Mouse (Mus musculus) hindbrain, embryonic 12.5 days (tissue): ENCODE data around the gene Gpr45. TPM values are rescaled to one million over a fixed set of nuclear protein-coding genes. Genes with fewer than 3 reads are reported as not detected.

ENCODE experiments used
- ATAC-seq: fragments of 200-750 bp; cut with Nextera tagmentation; 2 replicates; pipeline ENCODE4 v1.8.0; 2017; ENCODE audit warnings: moderate TSS enrichment; ENCODE audit not compliant: low FRiP score
- H3K27ac ChIP-seq: fragments of 300-500 bp; sonication (generic); 2 replicates; pipeline ENCODE4 v1.5.1; 2016; ENCODE audit warnings: mild to moderate bottlenecking
- H3K27me3 ChIP-seq: fragments of 300-500 bp; sonication (generic); 2 replicates; pipeline ENCODE4 v1.6.1; 2016; ENCODE audit warnings: mild to moderate bottlenecking
- H3K36me3 ChIP-seq: fragments of 300-500 bp; sonication (generic); 2 replicates; pipeline ENCODE4 v1.6.1; 2016; ENCODE audit warnings: mild to moderate bottlenecking
- H3K4me1 ChIP-seq: fragments of 300-500 bp; sonication (generic); 2 replicates; pipeline ENCODE4 v1.6.1; 2016
- H3K4me2 ChIP-seq: fragments of 300-500 bp; sonication (generic); replicated peaks from 2 replicates; pipeline ENCODE4 v1.6.1; 2016; ENCODE audit warnings: mild to moderate bottlenecking
- H3K4me3 ChIP-seq: fragments of 300-500 bp; sonication (generic); 2 replicates; pipeline ENCODE4 v1.5.1; 2016; ENCODE audit warnings: mild to moderate bottlenecking
- H3K9ac ChIP-seq: fragments of 300-500 bp; sonication (generic); 2 replicates; pipeline ENCODE4 v1.6.1; 2016; ENCODE audit warnings: mild to moderate bottlenecking, moderate library complexity
- H3K9me3 ChIP-seq: fragments of 300-500 bp; sonication (generic); replicated peaks from 2 replicates; pipeline ENCODE4 v1.6.1; 2016; ENCODE audit warnings: mild to moderate bottlenecking
- WGBS: fragments of 180-500 bp; shearing (Covaris S2); methylation state at CpG from one replicate; pipeline ENCODE4 v1.1.7; 2016; 5-methylcytosine and 5-hydroxymethylcytosine counted together
- polyA plus RNA-seq: library from polyadenylated mRNA; unstranded; fragments of >200 nt; fragmentation: Nextera tagmentation; extraction: Ambion mirVana; gene quantifications from 2 replicates; pipeline ENCODE4 v1.2.1, GENCODE M21; 2016

Gpr45 gene
- 15.0 and 17.6 TPM in 2 replicates for polyA plus RNA-seq

DNA sequence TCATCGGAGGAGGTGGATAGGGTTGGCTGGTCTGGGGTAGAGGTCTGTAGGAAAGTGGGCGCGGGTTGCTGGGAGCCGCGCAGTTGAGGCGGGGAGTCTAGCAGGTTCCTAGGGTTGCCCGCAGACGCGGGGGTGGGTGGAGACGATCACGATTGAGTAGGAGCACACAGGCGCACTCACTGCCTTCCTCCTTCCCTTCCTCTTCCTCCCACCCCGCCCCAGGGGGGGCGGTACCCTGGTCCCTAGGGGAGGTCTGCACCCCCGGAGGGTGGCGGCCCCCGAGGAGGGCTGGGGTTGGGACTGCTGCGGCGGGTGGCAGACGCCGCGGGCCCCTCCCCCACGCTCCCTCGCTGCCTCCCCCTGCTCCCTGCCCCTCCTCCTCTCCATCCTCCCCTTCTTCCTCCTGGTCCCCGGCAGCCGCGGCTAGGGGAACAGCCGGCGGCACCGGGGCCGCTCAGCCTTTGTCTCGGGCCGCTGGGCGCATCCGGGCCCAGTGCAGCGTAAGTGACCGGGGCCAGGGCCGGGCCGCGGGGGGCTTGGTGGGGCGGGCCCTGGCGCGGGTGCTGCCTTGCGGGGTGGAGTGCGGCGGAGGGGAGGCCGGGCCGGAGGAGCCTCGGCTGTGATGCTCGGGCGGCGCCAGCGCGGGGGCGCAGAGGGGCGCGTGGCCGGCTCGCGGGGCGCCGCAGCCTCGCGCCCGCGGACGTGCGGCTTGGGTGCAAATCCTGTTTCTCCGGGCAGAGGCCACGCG is at the start of gene Gpr45:
TSS of gene Gpr45 (plus strand) at position 139 of the 748 bp plus-strand sequence.
- peak within 1 kb of the TSS; percentile 79 for H3K4me3 ChIP-seq
- H3K4me2 ChIP-seq: peak within 1 kb of the TSS; percentile 81
- H3K36me3 ChIP-seq: no peaks in the 10 kb centered on the region
- H3K27me3 ChIP-seq: no peaks in the 10 kb centered on the region
- under 1% methylated on average over 46 of the region's 71 CpGs for WGBS
- ATAC-seq: peak; percentile 93
- peak within 1 kb of the TSS; percentile 92 for H3K27ac ChIP-seq
- H3K9me3 ChIP-seq: no peaks in the 10 kb centered on the region
- H3K9ac ChIP-seq: peak within 1 kb of the TSS; percentile 89
- peaks cover 7% of the 10 kb centered on the region for H3K4me1 ChIP-seq

GRCm38 (mm10) chr1:42905148-42905547 is 47.5 kb upstream of the Gpr45 start:
- Histone ChIP-seq H3K27ac (no peak overlapping the region), H3K9ac (no peak overlapping the region), H3K36me3 (peaks cover 25% of the 10 kb centered on the region), H3K27me3 (no peaks in the 10 kb centered on the region), H3K9me3 (no peaks in the 10 kb centered on the region), H3K4me2 (no peak overlapping the region), H3K4me1 (no peaks in the 10 kb centered on the region), H3K4me3 (no peak overlapping the region)
- no peak for ATAC-seq
- 76% methylated on average over 11 of the region's 11 CpGs for WGBS

- peaks cover 15% of the 10 kb centered on the region for H3K36me3 ChIP-seq
- H3K9ac ChIP-seq: no peak overlapping the region
- no peaks in the 10 kb centered on the region for H3K9me3 ChIP-seq
- no peak overlapping the region for H3K27ac ChIP-seq
- no peak overlapping the region for H3K4me2 ChIP-seq
- no peaks in the 10 kb centered on the region for H3K27me3 ChIP-seq
- H3K4me3 ChIP-seq: no peak overlapping the region
- ATAC-seq: no peak
- peaks cover 6% of the 10 kb centered on the region; the same call in 1 of the 2 replicates for H3K4me1 ChIP-seq
- WGBS: 80% methylated on average over 7 of the region's 7 CpGs
Measured at GRCm38 (mm10) chr1:42906696-42907095, 46.0 kb upstream of the Gpr45 start.

DNA sequence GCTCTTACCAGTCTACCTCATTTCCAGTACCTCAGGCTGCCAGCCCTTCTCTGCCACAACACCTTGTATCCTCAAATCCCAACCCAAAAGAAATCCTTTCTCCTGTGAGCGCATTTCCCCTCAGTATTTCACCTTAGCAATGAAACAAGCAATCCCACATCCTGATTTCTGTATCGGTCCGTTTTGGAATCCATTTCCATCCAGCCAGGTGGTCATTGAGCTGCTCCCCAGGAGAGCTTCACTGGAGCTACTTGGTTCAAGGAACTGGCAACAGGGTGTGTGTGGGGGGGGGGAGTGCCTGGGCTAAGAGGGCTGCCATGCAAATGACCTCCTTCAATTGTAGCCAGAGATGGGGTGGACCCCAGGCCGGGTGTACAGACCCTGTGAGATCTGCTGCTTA is 45.5 kb upstream of the Gpr45 start:
- Histone ChIP-seq H3K9me3 (no peaks in the 10 kb centered on the region), H3K4me1 (peaks cover 6% of the 10 kb centered on the region; the same call in 1 of the 2 replicates), H3K27me3 (no peaks in the 10 kb centered on the region), H3K4me3 (no peak overlapping the region), H3K4me2 (no peak overlapping the region), H3K9ac (no peak overlapping the region), H3K27ac (no peak overlapping the region), H3K36me3 (peaks cover 15% of the 10 kb centered on the region)
- ATAC-seq: no peak
- 52% methylated on average over 4 of the region's 4 CpGs for WGBS

GRCm38 (mm10) chr1:42915062-42915461 is 37.6 kb upstream of the Gpr45 start:
- no peak overlapping the region for H3K27ac ChIP-seq
- no peak overlapping the region for H3K4me2 ChIP-seq
- H3K9ac ChIP-seq: no peak overlapping the region
- H3K27me3 ChIP-seq: no peaks in the 10 kb centered on the region
- peak; percentile 74 for ATAC-seq
- no peaks in the 10 kb centered on the region for H3K36me3 ChIP-seq
- no peaks in the 10 kb centered on the region for H3K9me3 ChIP-seq
- 15% methylated on average over 4 of the region's 4 CpGs for WGBS
- no peak overlapping the region for H3K4me3 ChIP-seq
- peaks cover 6% of the 10 kb centered on the region; the same call in 1 of the 2 replicates for H3K4me1 ChIP-seq

GRCm38 (mm10) chr1:42916719-42917118 is 36.0 kb upstream of the Gpr45 start:
- Histone ChIP-seq H3K4me3 (no peak overlapping the region), H3K4me1 (no peaks in the 10 kb centered on the region), H3K9ac (no peak overlapping the region), H3K27ac (no peak overlapping the region), H3K9me3 (no peaks in the 10 kb centered on the region), H3K27me3 (no peaks in the 10 kb centered on the region), H3K36me3 (no peaks in the 10 kb centered on the region), H3K4me2 (no peak overlapping the region)
- no peak for ATAC-seq
- 85% methylated on average over 7 of the region's 7 CpGs for whole genome bisulfite sequencing

DNA sequence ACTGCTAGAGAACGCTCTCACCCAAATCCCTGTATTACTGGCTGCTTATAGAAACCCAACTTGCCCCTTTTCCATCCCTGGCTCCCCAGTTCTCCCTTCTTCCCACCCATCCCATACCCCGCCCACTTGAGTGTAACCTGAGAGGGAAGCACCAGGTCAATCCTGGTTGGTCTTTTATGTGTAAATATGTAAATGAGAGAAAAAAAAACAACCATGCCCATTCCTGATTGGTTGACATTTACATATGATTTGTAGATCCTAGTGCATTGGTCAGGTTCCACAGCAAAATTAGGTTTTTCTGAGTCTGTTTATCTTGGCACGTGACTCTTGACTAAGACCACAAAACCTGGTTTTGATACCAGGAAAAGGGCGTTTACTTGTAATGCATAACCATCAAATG is 34.8 kb upstream of the Gpr45 start:
- no peak for ATAC-seq
- 19% methylated on average over 4 of the region's 4 CpGs for WGBS
- no peaks in the 10 kb centered on the region for H3K9me3 ChIP-seq
- H3K4me1 ChIP-seq: no peaks in the 10 kb centered on the region
- H3K9ac ChIP-seq: no peak overlapping the region
- H3K27ac ChIP-seq: no peak overlapping the region
- no peaks in the 10 kb centered on the region for H3K36me3 ChIP-seq
- no peaks in the 10 kb centered on the region for H3K27me3 ChIP-seq
- no peak overlapping the region; the same call in 1 of the 2 replicates for H3K4me2 ChIP-seq
- no peak overlapping the region for H3K4me3 ChIP-seq

DNA sequence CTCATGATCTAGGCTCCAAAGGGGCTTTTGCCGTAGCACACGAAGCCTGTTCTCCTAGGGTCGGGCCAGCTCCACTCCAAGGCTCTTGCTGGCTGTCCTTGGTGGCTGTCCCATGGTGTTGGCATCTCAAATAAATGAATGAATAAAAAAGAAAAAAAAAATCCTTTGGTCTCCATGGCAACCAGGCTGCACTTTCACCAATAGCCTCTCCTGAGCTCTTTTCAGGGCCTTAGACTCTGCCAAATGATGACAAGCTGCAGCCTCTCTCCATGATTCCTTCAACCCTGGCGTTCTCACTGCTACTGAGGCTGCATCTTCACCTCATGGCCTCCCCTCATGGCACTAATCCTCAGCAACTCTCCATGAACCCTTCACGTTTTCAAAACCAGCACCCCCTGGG is 28.7 kb upstream of the Gpr45 start:
- no peaks in the 10 kb centered on the region for H3K9me3 ChIP-seq
- no peak overlapping the region for H3K27ac ChIP-seq
- no peak overlapping the region for H3K9ac ChIP-seq
- H3K4me1 ChIP-seq: peaks cover 5% of the 10 kb centered on the region; the same call in 1 of the 2 replicates
- H3K4me2 ChIP-seq: no peak overlapping the region
- no peaks in the 10 kb centered on the region for H3K36me3 ChIP-seq
- whole genome bisulfite sequencing: 53% methylated on average over 5 of the region's 5 CpGs
- no peak for ATAC-seq
- H3K27me3 ChIP-seq: no peaks in the 10 kb centered on the region
- no peak overlapping the region for H3K4me3 ChIP-seq

DNA sequence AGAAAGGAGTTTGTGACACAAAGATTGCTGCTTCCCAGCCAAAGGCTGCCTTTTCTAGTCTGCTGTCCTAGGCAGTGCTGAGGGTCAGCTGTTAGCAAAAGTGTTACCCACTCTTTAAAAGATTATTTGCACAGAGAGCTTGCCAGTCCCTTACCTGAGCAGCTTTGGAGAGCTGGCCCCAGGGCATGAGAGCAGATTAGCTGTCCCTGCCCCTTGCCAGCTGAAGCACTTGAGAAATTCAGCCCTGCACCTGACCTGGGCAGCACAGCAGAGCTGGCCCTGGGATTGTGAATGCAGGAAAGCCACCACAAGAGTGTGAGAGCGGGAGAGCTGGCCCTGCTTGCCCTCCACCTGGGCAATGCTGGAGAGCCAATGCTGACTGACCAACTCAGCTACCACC is 19.1 kb upstream of the Gpr45 start:
- Histone ChIP-seq H3K9me3 (no peaks in the 10 kb centered on the region), H3K4me2 (no peak overlapping the region), H3K27me3 (no peaks in the 10 kb centered on the region), H3K9ac (no peak overlapping the region), H3K4me1 (no peaks in the 10 kb centered on the region), H3K36me3 (no peaks in the 10 kb centered on the region), H3K27ac (no peak overlapping the region), H3K4me3 (no peak overlapping the region)
- 94% methylated on average over 1 of the region's 1 CpGs for WGBS
- ATAC-seq: no peak

- H3K4me3 ChIP-seq: no peak overlapping the region
- H3K9me3 ChIP-seq: no peaks in the 10 kb centered on the region
- no peak for ATAC-seq
- peaks cover 2% of the 10 kb centered on the region; the same call in 1 of the 2 replicates for H3K4me1 ChIP-seq
- H3K27me3 ChIP-seq: no peaks in the 10 kb centered on the region
- H3K27ac ChIP-seq: no peak overlapping the region
- no peak overlapping the region for H3K4me2 ChIP-seq
- H3K9ac ChIP-seq: no peak overlapping the region
- WGBS: 80% methylated on average over 4 of the region's 4 CpGs
- no peaks in the 10 kb centered on the region for H3K36me3 ChIP-seq
Measured at GRCm38 (mm10) chr1:42948486-42948885, 4.2 kb upstream of the Gpr45 start.

DNA sequence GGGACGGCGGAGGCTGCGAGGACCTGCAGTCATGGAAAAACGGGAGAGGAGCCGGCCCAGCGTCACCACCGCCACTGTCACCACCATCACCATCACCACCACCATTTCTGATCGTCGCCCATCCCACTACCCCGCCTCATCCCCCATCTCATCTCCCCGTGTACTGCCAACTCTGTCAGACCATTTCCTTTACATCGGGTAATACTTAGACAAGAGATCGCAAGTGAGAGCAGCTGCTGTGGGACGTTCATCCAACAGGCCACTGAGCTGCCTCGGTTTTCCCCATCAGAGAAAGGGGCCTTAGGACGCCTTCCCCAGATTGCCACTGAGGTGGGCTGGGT is 780 bp downstream of the Gpr45 start:
- ATAC-seq: peak; percentile 73
- Histone ChIP-seq H3K4me3 (peak overlapping the region; percentile 79), H3K36me3 (no peaks in the 10 kb centered on the region), H3K9ac (peak overlapping the region; percentile 89), H3K9me3 (no peaks in the 10 kb centered on the region), H3K27ac (peak overlapping the region; percentile 92), H3K4me1 (peaks cover 7% of the 10 kb centered on the region), H3K27me3 (no peaks in the 10 kb centered on the region), H3K4me2 (peak overlapping the region; percentile 81)
- 1% methylated on average over 15 of the region's 16 CpGs for WGBS

- ATAC-seq: no peak
- H3K9ac ChIP-seq: no peak overlapping the region
- H3K4me1 ChIP-seq: peaks cover 7% of the 10 kb centered on the region
- 96% methylated on average over 1 of the region's 1 CpGs for WGBS
- H3K36me3 ChIP-seq: no peaks in the 10 kb centered on the region
- H3K4me2 ChIP-seq: no peak overlapping the region
- H3K27ac ChIP-seq: no peak overlapping the region
- no peaks in the 10 kb centered on the region for H3K9me3 ChIP-seq
- no peak overlapping the region for H3K4me3 ChIP-seq
- H3K27me3 ChIP-seq: no peaks in the 10 kb centered on the region
Measured at GRCm38 (mm10) chr1:42956828-42957227, 4.2 kb downstream of the Gpr45 start.
